In genomic region chr13:43172036-43172713, GRCm38 (mm10) we compare ENCODE assay signal across 8 mouse cellular contexts. TPM values are rescaled to one million over a fixed set of nuclear protein-coding genes. Genes with fewer than 3 reads are reported as not detected.
DNase-seq lines count a peak whose midpoint lies in the region; ATAC-seq and TF ChIP-seq lines count a peak whose summit lies in the region.

No protein-coding gene starts in this region.

- TF ChIP-seq CTCF in MEL (IDR thresholded peaks at IDR 0.05 in 2 of 3, conservative IDR thresholded peaks at IDR 0.05 in 1 of 3; ENCODE audit: control insufficient read depth in 1 of 3, insufficient read depth in 1 of 3, low read depth in 2 of 3, low read length in 3 of 3, poor library complexity in 1 of 3, severe bottlenecking in 1 of 3): peak; percentile 69 to 90 (median 80)
- peak; percentile 57 for TF ChIP-seq CTCF in intestine, postnatal 0 days (IDR thresholded peaks at IDR 0.05; ENCODE audit: low read depth)

- TF ChIP-seq POLR2A in MEL (IDR thresholded peaks at IDR 0.05; ENCODE audit: control insufficient read depth in 1 of 2, insufficient read depth in 1 of 2, low read depth in 1 of 2, low read length in 2 of 2, poor library complexity in 1 of 2): no peak

- no peak for ATAC-seq in heart, embryonic 13.5 days (ENCODE audit: extremely low read depth, insufficient number of reproducible peaks, low FRiP score, low TSS enrichment)
- ATAC-seq in embryonic facial prominence, embryonic 12.5 days (ENCODE audit: insufficient number of reproducible peaks, insufficient read depth, low FRiP score, low TSS enrichment): no peak
- ATAC-seq in intestine, postnatal 0 days: no peak

- WGBS in heart, embryonic 13.5 days: 26% methylated on average over 14 of the region's 14 CpGs
- WGBS in embryonic facial prominence, embryonic 12.5 days: 35% methylated on average over 14 of the region's 14 CpGs
- WGBS in intestine, postnatal 0 days: 34% methylated on average over 14 of the region's 14 CpGs

- H3K4me1 ChIP-seq in heart, embryonic 13.5 days: peaks cover 14% of the 10 kb centered on the region
- H3K4me1 ChIP-seq in MEL (ENCODE audit: control insufficient read depth in 1 of 2, insufficient read depth in 2 of 2, low read length in 2 of 2): peaks cover 0 to 6% of the 10 kb centered on the region in 2 experiments; a peak in 1 of 4 replicates
- no peaks in the 10 kb centered on the region; the same call in 1 of the 2 replicates for H3K4me1 ChIP-seq in embryonic facial prominence, embryonic 12.5 days
- H3K4me1 ChIP-seq in intestine, postnatal 0 days (replicated peaks; ENCODE audit: control insufficient read depth, insufficient read depth, low read length): peaks cover 4% of the 10 kb centered on the region

- no peaks in the 10 kb centered on the region for H3K27me3 ChIP-seq in heart, embryonic 13.5 days (replicated peaks)
- H3K27me3 ChIP-seq in MEL (ENCODE audit: control insufficient read depth in 1 of 2, insufficient read depth in 2 of 2, low read length in 2 of 2): no peaks in the 10 kb centered on the region
- no peaks in the 10 kb centered on the region for H3K27me3 ChIP-seq in embryonic facial prominence, embryonic 12.5 days
- H3K27me3 ChIP-seq in intestine, postnatal 0 days (replicated peaks; ENCODE audit: control insufficient read depth, insufficient read depth, low read length): no peaks in the 10 kb centered on the region

- DNase-seq in heart, postnatal 14 days: no peak
- peak; percentile 89 for DNase-seq in MEL (ENCODE audit: low read depth, low spot score)
- DNase-seq in mesoderm, embryonic 11.5 days (ENCODE audit: low read depth, low spot score): peak; percentile 24
- DNase-seq in T-cell, adult 2 months (ENCODE audit: low spot score): no peak
- no peak for DNase-seq in ovary, postnatal 10 days (ENCODE audit: low spot score)

- peaks cover 18% of the 10 kb centered on the region for H3K36me3 ChIP-seq in heart, embryonic 13.5 days
- H3K36me3 ChIP-seq in MEL (ENCODE audit: control insufficient read depth in 1 of 2, insufficient read depth in 2 of 2, low read length in 2 of 2): peaks cover 0 to 4% of the 10 kb centered on the region in 2 experiments; a peak in 2 of 4 replicates
- H3K36me3 ChIP-seq in embryonic facial prominence, embryonic 12.5 days: no peaks in the 10 kb centered on the region; the same call in 1 of the 2 replicates
- no peaks in the 10 kb centered on the region for H3K36me3 ChIP-seq in intestine, postnatal 0 days (ENCODE audit: control insufficient read depth, insufficient read depth)

- H3K9me3 ChIP-seq in heart, embryonic 13.5 days: no peaks in the 10 kb centered on the region
- no peaks in the 10 kb centered on the region for H3K9me3 ChIP-seq in MEL (replicated peaks; ENCODE audit: insufficient read depth, low read length)
- H3K9me3 ChIP-seq in embryonic facial prominence, embryonic 12.5 days: no peaks in the 10 kb centered on the region
- H3K9me3 ChIP-seq in intestine, postnatal 0 days (ENCODE audit: control insufficient read depth): no peaks in the 10 kb centered on the region

- peak overlapping the region; percentile 88 for H3K9ac ChIP-seq in heart, embryonic 13.5 days
- H3K9ac ChIP-seq in MEL (ENCODE audit: control insufficient read depth, low read depth, low read length, poor library complexity, severe bottlenecking): peak overlapping the region; percentile 83
- H3K9ac ChIP-seq in embryonic facial prominence, embryonic 12.5 days: peak overlapping the region; percentile 78
- no peak overlapping the region for H3K9ac ChIP-seq in intestine, postnatal 0 days (ENCODE audit: low read depth, low read length)

- peak; percentile 83 for TF ChIP-seq RAD21 in MEL (IDR thresholded peaks at IDR 0.05; ENCODE audit: low read depth, low read length)

- peak overlapping the region; percentile 84 for H3K4me2 ChIP-seq in heart, embryonic 13.5 days
- peak overlapping the region; percentile 59 for H3K4me2 ChIP-seq in embryonic facial prominence, embryonic 12.5 days (replicated peaks)
- peak overlapping the region; percentile 77 for H3K4me2 ChIP-seq in intestine, postnatal 0 days (replicated peaks; ENCODE audit: low read depth)

- TF ChIP-seq EP300 in MEL (IDR thresholded peaks at IDR 0.05; ENCODE audit: low read depth in 1 of 2, low read length in 2 of 2): no peak; a peak in 1 of 4 replicates

- H3K79me2 ChIP-seq in MEL (ENCODE audit: control insufficient read depth, insufficient read depth, low read length, poor library complexity): no peaks in the 10 kb centered on the region; the same call in 1 of the 2 replicates

- peak overlapping the region; percentile 88; the same call in 1 of the 2 replicates for H3K27ac ChIP-seq in heart, embryonic 13.5 days (replicated peaks)
- H3K27ac ChIP-seq in MEL (ENCODE audit: control insufficient read depth, low read depth, low read length): peak overlapping the region; percentile 69
- peak overlapping the region; percentile 74; the same call in 1 of the 2 replicates for H3K27ac ChIP-seq in embryonic facial prominence, embryonic 12.5 days
- no peak overlapping the region for H3K27ac ChIP-seq in intestine, postnatal 0 days (ENCODE audit: low read depth, low read length)

- intact Hi-C loops in heart, postnatal 14 days (cut with DNase I): no loop called here

- H3K4me3 ChIP-seq in heart, embryonic 13.5 days: peak overlapping the region; percentile 84
- peak overlapping the region; percentile 54 to 67 for H3K4me3 ChIP-seq in MEL (ENCODE audit: control insufficient read depth in 1 of 2, insufficient read depth in 1 of 2, low read depth in 2 of 2, low read length in 2 of 2)
- peak overlapping the region; percentile 72 for H3K4me3 ChIP-seq in embryonic facial prominence, embryonic 12.5 days
- peak overlapping the region; percentile 60; the same call in 1 of the 2 replicates for H3K4me3 ChIP-seq in intestine, postnatal 0 days (ENCODE audit: low read depth, low read length)

TF ChIP-seq in MEL, 35 proteins besides CTCF, POLR2A, EP300 and RAD21:
- TF ChIP-seq MYB (IDR thresholded peaks at IDR 0.05; ENCODE audit: low read depth, low read length) (no peak), GATA1 (IDR thresholded peaks at IDR 0.05; ENCODE audit: low read depth, low read length) (no peak), CHD1 (IDR thresholded peaks at IDR 0.05; ENCODE audit: low read depth, low read length) (no peak), ZC3H11A (IDR thresholded peaks at IDR 0.05; ENCODE audit: low read depth, low read length) (peak; percentile 73), NELFE (IDR thresholded peaks at IDR 0.05; ENCODE audit: low read depth, low read length) (no peak), ETS1 (IDR thresholded peaks at IDR 0.05; ENCODE audit: low read depth, low read length) (0 out of 2 replicates have a peak, but pooled peaks have one; percentile 18), E2F4 (IDR thresholded peaks at IDR 0.05; ENCODE audit: borderline replicate concordance, low read depth, low read length) (no peak), JUND (IDR thresholded peaks at IDR 0.05; ENCODE audit: low read depth, low read length) (no peak), SIN3A (IDR thresholded peaks at IDR 0.05; ENCODE audit: low read length) (peak; percentile 31; the same call in 1 of the 2 replicates), MYC (IDR thresholded peaks at IDR 0.05; ENCODE audit: low read depth, low read length) (no peak), NRF1 (IDR thresholded peaks at IDR 0.05; ENCODE audit: insufficient read depth, low read depth, low read length, poor library complexity, severe bottlenecking) (peak; percentile 10; the same call in 1 of the 2 replicates), SMC3 (IDR thresholded peaks at IDR 0.05; ENCODE audit: low read depth, low read length) (peak; percentile 72), GABPA (IDR thresholded peaks at IDR 0.05; ENCODE audit: low read depth, low read length) (no peak), POLR2AphosphoS5 (IDR thresholded peaks at IDR 0.05; ENCODE audit: borderline replicate concordance, low read depth, low read length) (no peak), MXI1 (IDR thresholded peaks at IDR 0.05; ENCODE audit: low read depth, low read length) (no peak; the same call in 1 of the 2 replicates), CHD2 (IDR thresholded peaks at IDR 0.05; ENCODE audit: low read length) (no peak), ZKSCAN1 (IDR thresholded peaks at IDR 0.05; ENCODE audit: low read depth, low read length) (no peak)

RNA-seq across cellular contexts. Expression of gene Tbc1d7, which starts 0.9 kb away (rescaled TPM):
- polyA plus RNA-seq in heart, embryonic 13.5 days (2015; fragmentation: Nextera tagmentation; extraction: Ambion mirVana): 55.9 and 60.9 TPM in 2 replicates
- 10 to 100 TPM; 29.7 to 35.3 TPM for total RNA-seq in heart, postnatal 14 days (2021)
- 11.6 and 12.0 TPM in 2 replicates for total RNA-seq in MEL (2012; rRNA removed)
- 10 to 100 TPM in 1 of 2 experiments, not detected in 1; 29.4 TPM for polyA plus RNA-seq in MEL (2012; ENCODE audit: insufficient read depth in 1 of 2, insufficient read length in 2 of 2, low read depth in 1 of 2, low replicate concordance in 2 of 2, missing spikeins in 1 of 2)
- polyA plus RNA-seq in embryonic facial prominence, embryonic 12.5 days (2016; fragmentation: Nextera tagmentation; extraction: Ambion mirVana): 59.4 and 63.9 TPM in 2 replicates
- polyA plus RNA-seq in intestine, postnatal 0 days (2015; fragmentation: Nextera tagmentation; extraction: Ambion mirVana): 22.0 and 24.1 TPM in 2 replicates

Comparison
In these comparisons a context has a peak if more than half of its experiments do, and no peak if none do; other contexts are left out.
1. DNase-seq: peak in MEL (single experiment) and mesoderm, embryonic 11.5 days (single experiment); none in heart, postnatal 14 days (0 of 2), T-cell, adult 2 months (single experiment) and ovary, postnatal 10 days (single experiment).
2. Peak in every context shown above with its lines, with median percentiles within 50 percentile points of each other: H3K4me2 ChIP-seq and H3K4me3 ChIP-seq.